Mouse (Mus musculus) liver, embryonic 14.5 days (tissue): ENCODE measurements around the gene Rerg.

Experiments used
- CTCF ChIP-seq: IDR thresholded peaks from 2 replicates; pipeline ENCODE4 v1.5.1; 2016; ENCODE audit warnings: antibody characterized with exemption, low read depth, control low read depth
- EP300 ChIP-seq: IDR thresholded peaks from 2 replicates; pipeline ENCODE4 v1.6.1; 2016; ENCODE audit warnings: antibody characterized with exemption, low read depth

DNA sequence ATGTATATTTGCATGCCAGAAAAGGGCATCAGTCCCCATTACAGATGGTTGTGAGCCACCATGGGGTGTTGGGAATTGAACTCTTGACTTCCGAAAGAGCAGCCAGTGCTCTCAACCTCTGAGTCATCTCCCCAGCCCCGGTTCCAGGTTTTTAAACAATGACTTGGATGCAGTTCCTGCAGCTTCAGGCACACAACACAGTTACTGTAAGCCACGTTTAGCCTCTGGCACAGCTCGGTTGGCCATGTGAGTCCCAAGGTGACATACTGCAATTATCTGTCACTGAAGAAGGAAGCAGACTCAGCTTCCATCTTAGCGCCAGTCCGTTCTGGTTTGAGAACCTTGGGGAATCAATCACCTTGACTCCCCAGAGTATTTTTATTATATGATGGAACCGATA, 55.4 kb downstream of the Rerg start:
- TF ChIP-seq EP300 (no peak), CTCF (no peak)
